Mouse (Mus musculus) left cerebral cortex, postnatal 4 days (tissue): ENCODE results near the gene Hist2h2ac. TPM values are rescaled to one million over a fixed set of nuclear protein-coding genes. Genes with fewer than 3 reads are reported as not detected.
"Not testable (repeated sequence)": the region's sequence is repeated elsewhere in the genome, so short reads cannot be mapped to it uniquely, and the experiment has no call there.

Source experiments
- DNase-seq: peaks from one replicate; pipeline ENCODE4 v3.0.0-alpha.2; 2022
- intact Hi-C: fragments of 180-260 bp; cut with DNase I; formaldehyde crosslinking; loops from one replicate; pipeline ENCODE4 v1.15.1; 2025
- total RNA-seq, 2 experiments: library from RNA; stranded (reverse); gene quantifications; 2 replicates each; pipeline ENCODE4 v1.2.3; 2021

Hist2h2ac gene
- total RNA-seq, 2 experiments from 2014 or later: 70.9 to 71.7 TPM

- DNase-seq: no peak
- intact Hi-C loops: no loop called here
Measured at GRCm38 (mm10) chr3:96231758-96232120, 11.1 kb upstream of the Hist2h2ac start.

DNA sequence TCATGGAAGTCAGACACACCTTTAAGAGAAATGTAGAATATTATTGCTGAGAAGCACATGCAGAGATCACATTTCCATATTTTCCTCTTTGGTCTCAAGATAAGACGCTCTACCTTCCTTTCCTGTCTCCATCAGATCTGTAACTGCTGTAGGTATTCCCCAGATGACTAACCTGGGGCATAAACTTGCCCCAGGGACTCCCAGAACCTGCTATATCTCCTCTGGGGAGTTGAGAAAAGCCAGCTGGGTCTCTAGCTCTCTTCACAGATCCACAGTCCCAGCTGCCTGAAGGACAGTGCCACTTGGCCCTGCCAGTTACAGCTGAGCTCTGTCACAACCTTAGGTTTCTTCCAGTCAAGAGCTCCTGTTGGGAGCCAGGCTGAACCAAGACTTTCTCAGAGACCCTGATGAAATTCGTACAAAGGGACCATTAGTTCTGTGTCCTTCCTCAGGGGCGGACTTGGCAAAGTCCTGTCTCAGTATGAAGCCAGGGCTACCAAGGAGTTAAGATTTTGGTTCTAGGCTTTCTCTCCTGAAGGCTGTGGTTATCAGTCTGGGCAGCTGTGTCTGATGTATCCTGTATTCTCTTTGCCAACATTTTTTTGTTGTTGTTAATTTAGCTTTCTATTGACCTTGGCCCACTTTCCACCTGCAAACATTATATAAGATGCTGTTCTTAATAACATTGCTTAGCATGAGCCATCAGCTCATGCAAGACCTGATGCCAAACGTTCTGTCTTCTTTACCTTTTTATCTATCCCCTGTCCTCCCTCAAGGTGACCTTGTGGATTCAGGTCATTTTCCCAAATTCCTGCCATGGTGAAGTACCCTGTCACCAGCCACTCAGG, 10.5 kb upstream of the Hist2h2ac start:
- no peak for DNase-seq
- intact Hi-C loops: no loop called here

DNA sequence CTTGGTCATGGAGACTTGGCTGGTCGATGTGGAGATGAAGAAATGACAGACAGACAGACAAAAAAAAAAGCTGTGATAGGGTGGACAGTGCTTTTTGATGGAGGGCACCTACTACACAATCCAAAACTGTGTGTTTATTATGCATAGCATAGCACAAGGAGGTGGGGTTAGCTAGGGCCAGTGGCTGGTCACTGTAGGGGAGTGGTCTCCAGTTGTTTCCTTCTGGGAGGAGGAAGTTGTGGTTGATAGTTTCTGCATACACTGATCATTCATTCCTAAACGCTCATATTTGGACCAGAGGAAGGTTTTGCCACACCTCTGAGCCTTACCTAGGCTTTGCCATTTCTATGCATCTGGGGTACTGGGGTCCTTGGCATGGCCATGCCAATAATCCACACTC, 9.7 kb upstream of the Hist2h2ac start:
- intact Hi-C loops: no loop called here
- no peak for DNase-seq

- intact Hi-C loops: no loop called here
- no peak for DNase-seq
Measured at GRCm38 (mm10) chr3:96228828-96229227, 8.1 kb upstream of the Hist2h2ac start.

DNA sequence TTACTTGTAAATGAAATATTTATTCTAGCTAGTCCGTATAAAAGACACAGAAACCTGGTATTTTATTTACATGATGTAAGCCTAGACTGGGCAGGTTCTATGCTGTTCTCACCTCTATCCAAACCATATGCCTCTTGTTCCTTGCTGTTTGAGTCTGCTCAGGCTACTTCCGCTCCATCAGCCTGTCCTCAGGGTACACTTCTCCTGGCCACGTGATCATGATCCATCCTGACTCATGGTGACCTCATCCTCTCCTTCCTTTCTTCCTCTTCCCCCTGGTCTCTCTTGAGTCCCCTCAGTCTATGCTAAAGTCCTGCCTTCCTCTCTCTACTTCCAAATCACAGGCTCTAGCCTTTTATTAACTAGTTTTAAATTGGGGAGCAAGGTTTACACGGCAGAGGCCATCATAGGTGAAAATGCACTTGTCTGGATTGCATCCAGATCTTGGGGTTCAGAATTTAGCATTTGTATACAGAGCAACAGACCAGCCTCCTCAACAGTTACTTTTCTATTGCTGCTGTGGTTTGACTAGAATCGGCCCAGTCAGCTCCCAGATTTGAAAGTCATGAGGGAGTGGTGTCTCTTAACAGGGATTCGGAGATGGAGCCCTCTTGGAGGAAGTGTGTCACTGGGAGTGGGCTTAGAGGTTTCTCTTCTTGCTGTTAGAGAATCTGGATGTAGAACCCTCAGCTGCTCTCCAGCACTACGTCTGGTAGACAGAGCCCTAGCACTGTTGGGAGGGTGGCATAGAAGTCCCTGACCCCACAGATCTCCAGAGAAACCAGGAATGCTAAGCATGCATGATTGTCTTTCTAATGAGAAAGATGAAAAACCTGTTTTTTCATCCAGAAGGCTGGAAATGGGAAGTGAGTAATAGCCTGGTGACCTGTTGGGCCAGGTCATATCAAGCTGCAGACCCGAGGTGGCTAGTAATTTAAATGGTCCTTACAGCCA, 6.3 kb upstream of the Hist2h2ac start:
- intact Hi-C loops: no loop called here
- no peak for DNase-seq

DNA sequence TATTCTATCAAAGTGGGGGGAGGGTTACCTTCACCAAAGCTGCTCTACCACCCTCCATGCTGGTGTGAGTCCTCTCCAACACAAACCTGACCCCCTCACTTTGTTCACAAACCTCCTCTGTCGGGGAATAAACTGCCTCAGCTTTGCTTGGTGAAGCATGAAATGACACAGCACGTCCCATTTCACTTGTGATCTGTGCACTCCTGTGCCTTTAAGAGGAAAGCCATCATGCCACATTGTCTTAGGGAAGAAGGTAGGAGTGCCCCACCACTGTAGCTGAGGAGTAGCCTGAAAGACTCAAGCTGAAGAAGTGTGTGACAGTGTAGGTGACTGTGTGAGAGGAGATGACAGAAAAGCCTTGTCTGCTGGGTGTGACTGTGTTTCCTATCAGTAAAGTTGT, 4.7 kb upstream of the Hist2h2ac start:
- no peak for DNase-seq
- intact Hi-C loops: no loop called here

GRCm38 (mm10) chr3:96222774-96223173, 2.1 kb upstream of the Hist2h2ac start:
- DNase-seq: no peak
- intact Hi-C loops: no loop called here

- no peak for DNase-seq
- intact Hi-C loops: no loop called here
Measured at GRCm38 (mm10) chr3:96221640-96222038, 959 bp upstream of the Hist2h2ac start.

DNA sequence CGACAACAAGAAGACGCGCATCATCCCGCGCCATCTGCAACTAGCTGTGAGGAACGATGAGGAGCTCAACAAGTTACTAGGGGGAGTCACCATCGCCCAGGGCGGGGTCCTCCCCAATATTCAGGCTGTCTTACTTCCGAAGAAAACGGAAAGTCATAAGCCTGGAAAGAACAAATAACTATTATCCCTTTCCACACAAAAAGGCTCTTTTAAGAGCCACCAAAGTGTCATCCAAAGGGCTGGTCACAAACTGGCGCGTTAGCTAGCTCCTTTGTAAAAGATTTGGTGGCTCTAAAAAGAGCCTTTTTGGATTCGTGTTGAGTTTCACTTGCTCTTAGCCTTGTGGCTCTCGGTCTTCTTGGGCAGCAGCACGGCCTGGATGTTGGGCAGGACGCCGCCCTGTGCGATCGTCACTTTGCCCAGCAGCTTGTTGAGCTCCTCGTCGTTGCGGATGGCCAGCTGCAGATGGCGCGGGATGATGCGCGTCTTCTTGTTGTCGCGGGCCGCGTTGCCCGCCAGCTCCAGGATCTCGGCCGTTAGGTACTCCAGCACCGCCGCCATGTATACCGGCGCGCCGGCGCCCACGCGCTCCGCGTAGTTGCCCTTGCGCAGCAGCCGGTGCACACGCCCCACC, 432 bp downstream of the Hist2h2ac start:
- intact Hi-C loops, DNase-seq: not testable (repeated sequence)

- intact Hi-C loops: no loop called here
- DNase-seq: peak; percentile 67
Measured at GRCm38 (mm10) chr3:96219661-96220130, 984 bp downstream of the Hist2h2ac start, which contains the start of the genes Bola1 and Hist2h2ab. Gene Bola1 (minus strand): TSS chr3:96219709. Gene Hist2h2ab (plus strand): TSS chr3:96219865.

- no peak for DNase-seq
- intact Hi-C loops: no loop called here
Measured at GRCm38 (mm10) chr3:96219191-96219641, 1.5 kb downstream of the Hist2h2ac start.

DNA sequence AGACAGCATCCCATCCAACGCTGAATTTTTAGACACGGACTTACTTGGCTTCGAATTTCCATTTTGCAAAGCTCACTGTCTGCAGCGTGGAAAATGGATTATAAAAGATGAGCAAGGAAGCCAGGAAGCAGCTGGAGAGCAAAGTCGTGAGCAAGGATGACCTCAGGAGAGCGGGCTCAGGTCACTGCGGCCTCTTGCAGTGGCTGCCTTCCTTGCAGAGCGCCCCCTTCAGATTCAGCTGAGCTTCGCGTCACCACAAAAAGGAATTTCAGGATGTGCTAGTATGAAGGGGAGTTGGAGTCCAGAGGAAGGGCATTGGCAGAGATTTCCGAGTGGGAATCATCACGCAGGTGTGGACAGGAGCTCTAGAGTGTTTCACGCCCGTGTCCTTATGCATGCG, 11.4 kb downstream of the Hist2h2ac start:
- intact Hi-C loops: no loop called here
- DNase-seq: peak; percentile 28

DNA sequence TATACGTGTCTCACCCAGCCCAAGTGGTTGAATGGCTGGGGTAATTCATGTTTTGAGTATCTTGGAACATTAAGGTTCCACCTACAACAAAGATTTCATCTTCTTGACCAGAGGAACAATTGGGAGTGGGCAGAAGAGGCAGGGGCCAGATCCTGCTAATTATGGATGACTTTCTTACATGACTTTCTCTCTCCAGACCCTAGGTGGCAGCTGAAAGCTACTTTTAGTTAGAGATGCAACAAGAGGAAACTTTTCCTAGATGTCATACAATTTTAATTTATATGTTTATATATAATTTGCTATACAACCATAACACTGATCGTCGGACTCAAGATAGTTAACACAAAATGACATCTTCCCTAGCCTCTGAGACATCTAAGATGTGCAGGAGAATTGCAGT, 12.9 kb downstream of the Hist2h2ac start:
- DNase-seq: no peak
- intact Hi-C loops: no loop called here

- DNase-seq: no peak
- intact Hi-C loops: no loop called here
Measured at GRCm38 (mm10) chr3:96199731-96200130, 20.9 kb downstream of the Hist2h2ac start.

- intact Hi-C loops, DNase-seq: not testable (repeated sequence)
Measured at GRCm38 (mm10) chr3:96198601-96199251, 22.0 kb downstream of the Hist2h2ac start.

DNA sequence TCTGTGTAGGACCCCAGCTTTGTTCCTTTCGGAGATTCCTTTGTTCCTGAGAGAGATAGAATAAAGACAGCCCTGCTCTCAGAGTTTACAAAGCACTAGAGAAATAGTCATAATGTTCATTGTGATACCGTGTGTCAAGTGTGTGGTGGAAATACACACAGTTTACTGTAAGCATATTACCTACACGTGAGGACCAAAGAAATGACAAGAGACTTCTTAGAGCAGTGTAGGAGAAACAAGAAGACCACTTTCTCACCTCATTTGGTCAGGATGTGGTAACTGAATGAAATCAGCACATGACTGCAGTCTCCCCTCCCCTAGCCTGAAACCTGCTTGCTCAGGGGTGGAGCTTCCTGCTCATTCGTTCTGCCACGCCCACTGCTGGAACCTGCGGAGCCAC, 22.5 kb downstream of the Hist2h2ac start:
- intact Hi-C loops: no loop called here
- DNase-seq: no peak

- intact Hi-C loops: no loop called here
Measured at GRCm38 (mm10) chr3:96197129-96197749, 23.4 kb downstream of the Hist2h2ac start.

DNA sequence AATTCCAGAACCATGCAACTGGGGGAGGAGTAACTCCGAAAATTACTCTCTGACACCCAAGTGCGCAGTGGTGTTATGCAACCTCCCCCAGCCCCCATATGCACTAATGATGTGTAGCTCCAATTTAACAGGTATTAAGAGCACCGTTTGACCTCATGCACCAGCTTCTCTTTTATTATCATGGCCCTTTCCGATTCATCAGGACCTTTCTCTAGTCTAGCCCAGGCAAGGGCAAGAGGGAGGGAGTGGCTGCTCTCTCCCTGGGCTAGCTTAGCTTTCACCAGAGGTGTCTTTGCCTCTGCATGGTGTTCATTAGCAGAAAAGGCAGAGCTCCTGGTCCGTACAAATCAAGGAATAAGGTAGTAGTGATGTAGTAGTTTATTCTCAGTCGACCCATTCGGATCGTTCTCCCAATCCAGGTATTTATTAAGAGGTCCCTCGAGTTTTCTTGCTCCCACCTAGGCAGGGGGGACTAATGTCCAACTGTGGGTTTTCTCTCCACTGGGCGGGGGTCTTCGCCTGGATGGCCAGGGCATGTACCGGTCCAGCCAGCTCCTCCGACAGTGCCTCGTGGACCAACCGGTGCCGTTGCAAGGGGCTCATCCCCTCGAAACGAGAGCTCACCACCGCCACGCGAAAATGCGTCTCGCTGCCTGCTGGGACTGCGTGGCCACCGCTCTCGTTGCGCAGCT, 24.1 kb downstream of the Hist2h2ac start:
- intact Hi-C loops: no loop called here

More at GRCm38 (mm10) chr3:96197129-96197749, 23.4 kb downstream of the Hist2h2ac start:
- peak; percentile 91 for DNase-seq

More for the DNA sequence above, 24.1 kb downstream of the Hist2h2ac start:
- no peak for DNase-seq
